Mouse (Mus musculus) forebrain, embryonic 11.5 days (tissue): ENCODE data around the gene Fasn. TPM values are rescaled to one million over a fixed set of nuclear protein-coding genes. Genes with fewer than 3 reads are reported as not detected.
"Not testable (repeated sequence)": the region's sequence is repeated elsewhere in the genome, so short reads cannot be mapped to it uniquely, and the experiment has no call there.

Source experiments
- ATAC-seq: fragments of 200-750 bp; cut with Nextera tagmentation; replicated peaks from 2 replicates; pipeline ENCODE4 v1.8.0; 2017; ENCODE audit warnings: moderate TSS enrichment; ENCODE audit not compliant: low FRiP score
- DNase-seq: peaks from one replicate; pipeline ENCODE4 v3.0.0-alpha.2; 2017; ENCODE audit warnings: low spot score
- H3K27ac ChIP-seq: fragments of 300-500 bp; sonication (generic); 2 replicates; pipeline ENCODE4 v1.5.1; 2014; ENCODE audit warnings: low read depth, low read length
- H3K27me3 ChIP-seq: fragments of 300-500 bp; sonication (generic); 2 replicates; pipeline ENCODE4 v1.6.1; 2014; ENCODE audit warnings: mild to moderate bottlenecking, low read length, mixed read lengths; ENCODE audit not compliant: control insufficient read depth, insufficient read depth
- H3K36me3 ChIP-seq: fragments of 300-500 bp; sonication (generic); 2 replicates; pipeline ENCODE4 v1.6.1; 2014; ENCODE audit warnings: mild to moderate bottlenecking, low read length, moderate library complexity, mixed read lengths; ENCODE audit not compliant: control insufficient read depth, insufficient read depth
- H3K4me1 ChIP-seq: fragments of 300-500 bp; sonication (generic); replicated peaks from 2 replicates; pipeline ENCODE4 v1.6.1; 2014; ENCODE audit warnings: low read length, mixed read lengths; ENCODE audit not compliant: control insufficient read depth, insufficient read depth
- H3K4me2 ChIP-seq: fragments of 300-500 bp; sonication (generic); 2 replicates; pipeline ENCODE4 v1.6.1; 2014; ENCODE audit warnings: low read depth, mild to moderate bottlenecking, low read length, moderate library complexity, mixed read lengths; ENCODE audit not compliant: severe bottlenecking
- H3K4me3 ChIP-seq: fragments of 300-500 bp; sonication (generic); 2 replicates; pipeline ENCODE4 v1.5.1; 2014; ENCODE audit warnings: low read depth, low read length
- H3K9ac ChIP-seq: fragments of 300-500 bp; sonication (generic); 2 replicates; pipeline ENCODE4 v1.6.1; 2014; ENCODE audit warnings: low read length
- H3K9me3 ChIP-seq: fragments of 300-500 bp; sonication (generic); 2 replicates; pipeline ENCODE4 v1.6.1; 2016; ENCODE audit warnings: low read length, mixed read lengths; ENCODE audit not compliant: control insufficient read depth
- WGBS: fragments of 180-500 bp; shearing (Covaris S2); extraction: QIAGEN DNeasy Blood & Tissue Kit; methylation state at CpG from one replicate; pipeline ENCODE4 v1.1.7; 2014; 5-methylcytosine and 5-hydroxymethylcytosine counted together
- polyA plus RNA-seq: library from polyadenylated mRNA; unstranded; fragments of >200 nt; fragmentation: Nextera tagmentation; extraction: Ambion mirVana; gene quantifications from 2 replicates; pipeline ENCODE4 v1.2.1, GENCODE M21; 2014

The Fasn gene
- 139 and 140 TPM in 2 replicates for polyA plus RNA-seq

DNA sequence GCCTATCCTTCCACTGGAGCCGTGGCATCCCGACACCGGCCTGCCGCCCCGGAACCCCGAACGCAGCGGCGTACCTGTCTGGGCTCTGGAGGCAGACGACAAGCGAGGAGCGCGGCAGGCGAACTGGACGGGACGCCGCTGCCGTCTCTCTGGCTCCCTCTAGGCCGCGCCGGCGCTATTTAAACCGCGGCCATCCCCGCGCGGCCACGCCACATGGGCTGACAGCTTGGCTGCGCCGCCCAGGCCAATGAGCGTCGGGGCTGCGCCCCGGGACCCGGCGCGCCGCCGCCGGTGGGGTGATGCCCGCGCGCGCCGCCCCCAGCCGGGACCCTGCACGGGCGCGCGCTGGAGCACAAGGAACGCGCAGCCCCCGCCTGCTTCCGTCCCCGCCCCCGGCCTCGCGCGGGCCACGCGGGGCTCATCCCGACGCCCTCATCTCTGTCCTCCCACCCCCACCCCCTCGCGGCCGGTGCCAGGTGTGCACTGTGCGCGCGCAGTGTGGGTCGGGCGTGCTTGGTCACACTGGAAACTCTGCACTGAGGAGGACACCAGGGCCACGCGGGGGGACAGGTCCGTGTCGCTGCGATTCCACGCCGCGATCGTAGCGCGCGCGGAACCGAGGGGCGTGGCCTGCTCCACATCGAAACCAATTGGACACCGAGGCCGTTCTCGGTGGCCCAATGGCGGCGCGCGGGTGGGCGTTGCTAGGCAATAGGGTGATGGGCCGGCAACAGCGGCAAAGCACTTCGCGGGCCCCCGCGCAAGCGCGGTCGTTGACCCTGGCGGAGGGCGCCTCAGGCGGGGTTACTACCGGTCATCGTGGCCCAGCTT lies at the start of gene Fasn:
TSS of gene Fasn (minus strand) at position 592 of the 831 bp plus-strand sequence.
- DNase-seq (peak; percentile 99), ATAC-seq (peak; percentile 89)
- H3K4me2 ChIP-seq, result peak within 1 kb of the TSS; percentile 98
- peaks cover 29% of the 10 kb centered on the region for H3K4me1 ChIP-seq
- peak within 1 kb of the TSS; percentile 99 for H3K27ac ChIP-seq
- H3K27me3 ChIP-seq, result no peaks in the 10 kb centered on the region
- no peaks in the 10 kb centered on the region for H3K9me3 ChIP-seq
- H3K4me3 ChIP-seq, result peak within 1 kb of the TSS; percentile 87
- under 1% methylated on average over 102 of the region's 109 CpGs for whole genome bisulfite sequencing
- H3K36me3 ChIP-seq, result peaks cover 19% of the 10 kb centered on the region
- peak within 1 kb of the TSS; percentile 93 for H3K9ac ChIP-seq

DNA sequence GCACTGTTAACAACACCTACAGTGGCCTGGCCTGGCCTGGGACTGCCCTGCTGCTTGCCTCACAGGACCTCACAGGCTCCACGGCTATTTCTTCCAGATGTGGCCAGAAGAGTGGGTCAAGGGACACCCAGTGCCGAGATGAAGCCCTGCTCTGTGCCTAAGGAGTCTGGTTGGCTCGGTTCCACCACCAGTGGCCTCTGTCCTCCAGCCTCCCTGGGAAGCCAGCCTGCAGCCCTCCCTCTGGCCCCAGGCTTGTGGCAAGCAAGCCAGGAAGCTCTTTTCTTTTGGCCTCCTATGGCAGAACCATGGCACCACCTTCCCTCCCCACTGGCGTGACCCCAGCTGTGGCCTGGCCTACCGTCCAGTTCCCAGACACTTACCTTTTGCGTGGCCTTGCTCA lies 48.9 kb upstream of the Fasn start:
- no peaks in the 10 kb centered on the region for H3K9me3 ChIP-seq
- no peak overlapping the region for H3K9ac ChIP-seq
- no peaks in the 10 kb centered on the region for H3K27me3 ChIP-seq
- H3K4me2 ChIP-seq, result no peak overlapping the region
- H3K4me1 ChIP-seq, result no peaks in the 10 kb centered on the region
- H3K36me3 ChIP-seq, result no peaks in the 10 kb centered on the region
- DNase-seq (no peak), ATAC-seq (no peak)
- H3K27ac ChIP-seq, result no peak overlapping the region
- H3K4me3 ChIP-seq, result no peak overlapping the region
- WGBS, result 72% methylated on average over 6 of the region's 6 CpGs

DNA sequence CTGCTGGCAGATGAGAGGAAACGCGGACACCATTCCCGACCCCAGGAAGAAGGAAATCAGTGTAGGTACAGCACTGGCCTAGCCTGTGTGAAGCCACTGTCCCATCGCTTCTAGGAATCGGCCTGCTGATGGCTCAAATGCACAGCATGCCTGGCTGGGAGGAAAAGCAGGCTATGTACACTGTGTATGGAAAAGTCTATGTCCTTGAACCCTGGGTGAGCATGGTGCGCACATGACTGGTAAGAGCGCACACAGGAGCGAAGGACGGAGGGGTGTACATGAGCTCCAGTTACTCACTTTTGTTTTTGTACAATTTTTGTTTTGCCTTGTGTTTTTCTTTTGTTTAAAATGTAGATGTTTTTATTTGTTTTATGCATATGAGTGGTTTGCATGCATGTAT lies 47.2 kb upstream of the Fasn start:
- H3K27ac ChIP-seq, result no peak overlapping the region
- H3K4me1 ChIP-seq, result no peaks in the 10 kb centered on the region
- H3K36me3 ChIP-seq, result no peaks in the 10 kb centered on the region
- DNase-seq (no peak), ATAC-seq (no peak)
- H3K9ac ChIP-seq, result no peak overlapping the region
- no peaks in the 10 kb centered on the region for H3K9me3 ChIP-seq
- H3K4me2 ChIP-seq, result no peak overlapping the region
- no peaks in the 10 kb centered on the region for H3K27me3 ChIP-seq
- H3K4me3 ChIP-seq, result no peak overlapping the region
- WGBS, result 96% methylated on average over 9 of the region's 9 CpGs

DNA sequence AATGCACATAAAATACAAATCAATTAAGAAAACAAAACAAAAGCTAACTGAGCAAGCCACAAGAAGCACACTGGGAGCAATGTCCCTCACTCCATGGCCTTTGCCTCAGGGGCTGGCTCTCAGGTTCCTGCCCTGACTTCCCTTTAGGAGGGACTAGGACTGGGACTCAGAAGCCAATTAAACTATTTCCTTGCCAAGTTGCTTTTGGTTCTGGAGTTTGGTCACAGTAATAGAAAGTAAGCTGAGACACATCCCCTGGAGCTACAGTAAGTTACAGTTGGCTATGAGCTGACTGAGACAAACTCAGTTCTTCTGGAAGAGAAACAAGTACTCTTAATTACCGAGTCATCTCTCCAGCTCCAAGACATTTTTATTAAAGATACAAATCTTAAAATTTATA lies 41.5 kb upstream of the Fasn start:
- 86% methylated on average over 1 of the region's 1 CpGs for WGBS
- H3K27ac ChIP-seq, result no peak overlapping the region
- DNase-seq (no peak), ATAC-seq (no peak)
- H3K9me3 ChIP-seq, result no peaks in the 10 kb centered on the region
- H3K9ac ChIP-seq, result no peak overlapping the region
- no peaks in the 10 kb centered on the region for H3K36me3 ChIP-seq
- no peak overlapping the region for H3K4me2 ChIP-seq
- H3K4me3 ChIP-seq, result no peak overlapping the region
- H3K4me1 ChIP-seq, result no peaks in the 10 kb centered on the region
- no peaks in the 10 kb centered on the region for H3K27me3 ChIP-seq

DNA sequence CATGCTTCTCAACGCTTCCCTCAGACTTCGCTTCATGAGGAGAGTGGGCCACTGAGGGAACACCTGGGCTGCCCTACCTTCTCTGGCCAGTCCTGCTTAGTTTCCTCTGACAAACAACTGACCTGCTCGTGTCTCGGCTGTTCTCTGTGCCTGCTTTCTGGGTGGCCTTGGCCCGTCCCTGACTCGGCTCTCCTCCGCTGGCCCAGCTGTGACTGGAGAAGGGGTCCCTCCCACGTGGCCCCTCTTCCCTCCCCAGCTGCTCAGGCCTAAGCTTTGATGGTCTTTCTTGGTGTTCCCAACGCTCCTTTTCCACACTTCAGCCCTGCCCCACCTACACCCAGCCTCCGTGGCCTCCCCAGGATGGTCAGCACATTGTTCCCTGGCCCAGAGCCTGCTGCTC lies 38.5 kb upstream of the Fasn start:
- 75% methylated on average over 10 of the region's 10 CpGs for WGBS
- no peak for ATAC-seq
- Histone ChIP-seq H3K9me3 (no peaks in the 10 kb centered on the region), H3K4me1 (no peaks in the 10 kb centered on the region), H3K27ac (no peak overlapping the region), H3K27me3 (no peaks in the 10 kb centered on the region), H3K4me3 (no peak overlapping the region), H3K9ac (no peak overlapping the region), H3K4me2 (no peak overlapping the region), H3K36me3 (no peaks in the 10 kb centered on the region; the same call in 1 of the 2 replicates)
- DNase-seq, result no peak

DNA sequence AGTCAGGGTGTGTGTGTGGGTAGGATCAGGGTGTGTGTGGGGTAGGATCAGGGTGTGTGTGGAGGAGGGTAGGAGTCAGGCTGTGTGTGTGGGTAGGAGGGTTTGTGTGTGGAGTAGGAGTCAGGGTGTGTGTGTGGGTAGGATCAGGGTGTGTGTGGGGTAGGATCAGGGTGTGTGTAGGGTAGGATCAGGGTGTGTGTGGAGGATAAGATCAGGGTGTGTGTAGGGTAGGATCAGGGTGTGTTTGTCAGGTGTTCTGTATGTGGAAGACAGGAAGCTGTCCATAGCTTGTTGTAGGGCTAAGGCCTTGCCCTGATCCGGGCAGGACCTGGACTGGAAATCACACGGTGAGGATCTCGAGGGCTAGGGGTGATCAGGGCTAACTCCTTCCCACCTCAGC lies 31.6 kb upstream of the Fasn start:
- not testable (repeated sequence) for H3K27me3 ChIP-seq, H3K9me3 ChIP-seq, ATAC-seq, H3K4me3 ChIP-seq, H3K4me1 ChIP-seq, H3K36me3 ChIP-seq, DNase-seq, H3K4me2 ChIP-seq, H3K9ac ChIP-seq, H3K27ac ChIP-seq
- 93% methylated on average over 3 of the region's 3 CpGs for WGBS

DNA sequence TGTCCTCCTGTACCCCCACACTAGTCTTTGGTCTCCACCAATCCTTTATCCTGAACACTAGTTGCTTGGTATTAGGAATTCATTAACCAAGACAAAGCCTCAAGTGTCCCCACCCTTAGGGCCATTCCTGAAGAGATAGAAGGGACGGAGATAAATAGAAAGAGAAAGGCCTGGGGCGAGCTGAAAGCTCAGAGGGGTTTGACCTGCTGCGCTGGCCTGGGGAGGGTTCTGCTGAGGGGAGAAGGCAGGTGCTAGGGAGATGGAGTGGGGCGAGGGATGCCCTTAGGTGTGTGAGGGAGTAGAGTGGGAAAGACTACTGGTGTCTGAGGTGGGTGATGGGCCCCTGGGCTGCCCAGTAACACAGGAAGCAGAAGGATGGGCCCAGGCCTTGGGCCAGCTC lies 29.4 kb upstream of the Fasn start:
- H3K9me3 ChIP-seq, result no peaks in the 10 kb centered on the region
- 63% methylated on average over 4 of the region's 4 CpGs for WGBS
- H3K4me3 ChIP-seq, result no peak overlapping the region
- H3K9ac ChIP-seq, result no peak overlapping the region
- no peak overlapping the region for H3K27ac ChIP-seq
- no peak overlapping the region for H3K4me2 ChIP-seq
- H3K4me1 ChIP-seq, result no peaks in the 10 kb centered on the region
- no peaks in the 10 kb centered on the region for H3K27me3 ChIP-seq
- DNase-seq (no peak), ATAC-seq (no peak)
- no peaks in the 10 kb centered on the region; the same call in 1 of the 2 replicates for H3K36me3 ChIP-seq

DNA sequence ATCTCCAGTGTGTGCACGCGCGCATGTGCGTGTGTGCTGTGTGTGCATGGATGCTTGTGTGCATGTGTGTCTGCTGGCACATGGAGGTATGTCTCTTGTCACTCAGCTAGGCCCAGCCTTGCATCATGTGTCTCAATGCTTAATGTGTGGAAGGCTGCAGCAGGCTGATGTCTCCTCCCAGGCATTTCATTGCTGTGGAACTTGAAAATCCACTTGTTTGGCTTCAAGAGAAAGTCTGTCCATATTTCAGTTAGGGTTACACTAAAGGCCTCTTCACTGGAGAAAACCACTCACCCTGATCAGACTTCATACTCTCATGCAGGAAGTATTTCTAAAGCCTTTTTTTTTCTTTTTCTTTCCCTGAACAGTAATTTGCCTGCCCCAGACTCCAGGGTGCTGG lies 28.8 kb upstream of the Fasn start:
- Histone ChIP-seq H3K4me2 (no peak overlapping the region), H3K4me1 (no peaks in the 10 kb centered on the region), H3K9me3 (no peaks in the 10 kb centered on the region), H3K27ac (no peak overlapping the region), H3K27me3 (no peaks in the 10 kb centered on the region), H3K9ac (no peak overlapping the region), H3K36me3 (no peaks in the 10 kb centered on the region; the same call in 1 of the 2 replicates), H3K4me3 (no peak overlapping the region)
- DNase-seq, result no peak
- 97% methylated on average over 4 of the region's 4 CpGs for WGBS
- ATAC-seq, result no peak
